Mouse (Mus musculus) stomach, postnatal 0 days (tissue): ENCODE data around the gene Slc35e2.
"Not testable (repeated sequence)": the region's sequence is repeated elsewhere in the genome, so short reads cannot be mapped to it uniquely, and the experiment has no call there.

Experiments used
- CTCF ChIP-seq: IDR thresholded peaks from 2 replicates; pipeline ENCODE4 v1.5.1; 2016; ENCODE audit warnings: antibody characterized with exemption, low read depth, mild to moderate bottlenecking, moderate library complexity
- EP300 ChIP-seq: optimal IDR thresholded peaks from 2 replicates; pipeline ENCODE3; 2016; ENCODE audit warnings: antibody characterized with exemption

DNA sequence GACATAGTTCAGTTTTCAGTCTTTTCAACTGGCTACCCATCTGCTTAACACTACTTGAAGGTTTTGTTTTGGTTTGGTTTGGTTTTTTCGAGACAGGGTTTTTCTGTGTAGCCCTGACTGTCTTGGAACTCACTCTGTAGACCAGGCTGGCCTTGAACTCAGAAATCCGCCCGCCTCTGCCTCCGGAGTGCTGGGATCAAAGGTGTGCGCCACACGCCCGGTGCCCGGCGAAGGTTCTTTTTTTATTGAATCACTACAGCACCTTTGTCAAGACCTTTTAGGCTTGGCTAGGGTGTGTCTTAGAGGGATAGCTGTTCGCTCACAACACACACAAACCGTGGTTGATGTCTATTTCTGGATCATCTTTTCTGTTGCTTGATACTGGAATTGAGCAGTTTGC lies 30.9 kb upstream of the Slc35e2 start:
- TF ChIP-seq CTCF, EP300: not testable (repeated sequence)
